In the genomic region with DNA sequence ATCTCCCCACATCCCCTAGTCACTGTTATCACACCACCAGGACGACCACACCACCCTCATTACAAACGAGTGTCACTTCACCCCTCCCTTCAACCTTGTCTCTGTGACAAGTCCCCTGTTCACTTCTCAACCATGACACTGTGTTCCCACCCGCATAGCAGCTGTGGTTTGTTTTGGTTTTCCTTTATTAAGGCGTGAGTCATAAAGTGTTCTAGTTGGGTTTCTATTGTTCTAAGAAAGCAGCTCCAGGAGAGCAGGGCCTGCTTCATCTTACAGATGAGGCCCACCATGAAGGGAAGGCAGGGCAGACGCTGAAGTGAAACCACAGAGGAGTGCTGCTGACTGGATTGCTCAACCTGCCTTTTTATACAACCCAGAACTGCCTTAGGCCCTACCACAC, we compare ENCODE assay signal across 23 mouse cellular contexts.
DNase-seq lines count a peak whose midpoint lies in the region; ATAC-seq and TF ChIP-seq lines count a peak whose summit lies in the region.
"Had no signal": no experiment of that assay in that cellular context is flagged by ENCODE, and none has a peak within 500 bp of the region (broad histone marks: within the 10 kb centered on the region; RNA-seq: fewer than 3 reads in every experiment).

No protein-coding gene starts in this region.

- no peaks in the 10 kb centered on the region for H3K27me3 ChIP-seq in thymus, adult 2 months (ENCODE audit: control insufficient read depth, insufficient read depth, low read length)
- H3K27me3 ChIP-seq in Patski, result no peaks in the 10 kb centered on the region
- H3K27me3 ChIP-seq in forebrain, embryonic 15.5 days, result no peaks in the 10 kb centered on the region
- H3K27me3 ChIP-seq: embryonic facial prominence, embryonic 15.5 days; liver, embryonic 12.5 days had no signal

- peak; percentile 52 for ATAC-seq in Patski
- no peak for ATAC-seq in forebrain, embryonic 15.5 days (replicated peaks)
- ATAC-seq: liver, embryonic 12.5 days had no signal

- no peak overlapping the region for H3K4me3 ChIP-seq in thymus, adult 2 months (ENCODE audit: control insufficient read depth, insufficient read depth, low read length)
- H3K4me3 ChIP-seq in olfactory bulb, adult 2 months (ENCODE audit: insufficient read depth, low read depth, low read length), result no peak overlapping the region
- H3K4me3 ChIP-seq in forebrain, embryonic 15.5 days, result no peak overlapping the region
- H3K4me3 ChIP-seq: embryonic facial prominence, embryonic 15.5 days; forebrain, embryonic 10.5 days; heart, embryonic 10.5 days; liver, embryonic 12.5 days had no signal

- CTCF ChIA-PET in Patski (lab: Charles Lee), result interaction anchor here (1.1 to 1.7 kb wide), 2 partner anchors 13 to 51 kb away, joined by 3 read pairs; no protein-coding TSS in a partner anchor

- H3K4me2 ChIP-seq in forebrain, embryonic 15.5 days (replicated peaks), result no peak overlapping the region
- H3K4me2 ChIP-seq: embryonic facial prominence, embryonic 15.5 days; liver, embryonic 12.5 days; lung, embryonic 14.5 days had no signal

- no peak overlapping the region for H3K9ac ChIP-seq in forebrain, embryonic 15.5 days (replicated peaks)
- H3K9ac ChIP-seq: embryonic facial prominence, embryonic 15.5 days; liver, embryonic 12.5 days; lung, embryonic 14.5 days had no signal

- in situ Hi-C loops in Patski (cut with MboI; ENCODE audit: low pct_unique_long_range_greater_than_20kb), result no loop called here

- no peak for TF ChIP-seq CTCF in thymus, adult 2 months (IDR thresholded peaks at IDR 0.05; ENCODE audit: borderline replicate concordance, control insufficient read depth, extremely low read depth, insufficient read depth, low read length, poor library complexity)
- TF ChIP-seq CTCF in Patski (IDR thresholded peaks at IDR 0.05), result no peak
- no peak for TF ChIP-seq CTCF in olfactory bulb, adult 2 months (IDR thresholded peaks at IDR 0.05; ENCODE audit: insufficient read depth, low read depth, low read length)

- peak overlapping the region; percentile 1; the same call in 1 of the 2 replicates for H3K27ac ChIP-seq in thymus, adult 2 months (ENCODE audit: control insufficient read depth, insufficient read depth, low read length)
- H3K27ac ChIP-seq in olfactory bulb, adult 2 months (ENCODE audit: insufficient read depth, low read depth, low read length), result peak overlapping the region; percentile 90
- H3K27ac ChIP-seq in forebrain, embryonic 15.5 days (replicated peaks), result no peak overlapping the region
- H3K27ac ChIP-seq: embryonic facial prominence, embryonic 15.5 days; forebrain, embryonic 10.5 days; heart, embryonic 10.5 days; kidney, postnatal 0 days; liver, embryonic 12.5 days had no signal

- no peaks in the 10 kb centered on the region for H3K9me3 ChIP-seq in forebrain, embryonic 15.5 days
- H3K9me3 ChIP-seq: embryonic facial prominence, embryonic 15.5 days; G1E; heart, embryonic 10.5 days; liver, embryonic 12.5 days had no signal

- POLR2A ChIA-PET in Patski (lab: Charles Lee), result interaction anchor here (0.6 kb wide), 1 partner anchor 87 kb away, joined by 3 read pairs; no protein-coding TSS in a partner anchor

- no peak for TF ChIP-seq POLR2A in thymus, adult 2 months (IDR thresholded peaks at IDR 0.05; ENCODE audit: control insufficient read depth, extremely low read depth, insufficient read depth, low read length, poor library complexity)
- no peak for TF ChIP-seq POLR2A in olfactory bulb, adult 2 months (IDR thresholded peaks at IDR 0.05; ENCODE audit: insufficient read depth, low read depth, low read length)

- no peaks in the 10 kb centered on the region for H3K36me3 ChIP-seq in thymus, adult 2 months (ENCODE audit: control insufficient read depth, insufficient read depth, low read length)
- H3K36me3 ChIP-seq in forebrain, embryonic 15.5 days, result no peaks in the 10 kb centered on the region
- H3K36me3 ChIP-seq: embryonic facial prominence, embryonic 15.5 days; G1E; heart, embryonic 10.5 days; liver, embryonic 12.5 days had no signal

- H3K4me1 ChIP-seq in thymus, adult 2 months (replicated peaks; ENCODE audit: control insufficient read depth, insufficient read depth, low read length), result peaks cover 18% of the 10 kb centered on the region
- peaks cover 14% of the 10 kb centered on the region for H3K4me1 ChIP-seq in olfactory bulb, adult 2 months (ENCODE audit: control insufficient read depth, insufficient read depth, low read length)
- peaks cover 40% of the 10 kb centered on the region for H3K4me1 ChIP-seq in forebrain, embryonic 15.5 days
- H3K4me1 ChIP-seq: embryonic facial prominence, embryonic 15.5 days; heart, embryonic 10.5 days; liver, embryonic 12.5 days had no signal

- intact Hi-C loops in heart, postnatal 14 days (cut with DNase I), result loop anchor here (5.0 kb wide), 1 partner anchor 85 kb away; the partner anchor contains the start of gene Dclk2

- peak; percentile 27 for DNase-seq in heart, adult 11 months
- DNase-seq in heart, postnatal 14 days, result no peak
- no peak for DNase-seq in thymus, adult 2 months
- DNase-seq in thymus, postnatal 36 days, result no peak
- DNase-seq in Patski (ENCODE audit: low read depth, low spot score), result no peak
- DNase-seq in gastrocnemius, postnatal 10 days, result no peak
- DNase-seq: adrenal gland, postnatal 10 days; cerebellum, adult 8-10 months; embryo, embryonic 11 days; gastrocnemius, postnatal 25 days; heart, postnatal 10 days; lung, embryonic 14.5 days; lung, postnatal 4 days; midbrain, embryonic 14.5 days; thymus, adult 18-20 months had no signal

- WGBS in thymus, adult 2 months, result 5% methylated on average over 5 of the region's 5 CpGs
- 26% methylated on average over 5 of the region's 5 CpGs for WGBS in olfactory bulb, adult 2 months
- 60% methylated on average over 5 of the region's 5 CpGs for WGBS in forebrain, embryonic 15.5 days
